Mouse (Mus musculus) neutrophil, adult 59 days (primary cell): ENCODE results near the gene S100a13. TPM values are rescaled to one million over a fixed set of nuclear protein-coding genes. Genes with fewer than 3 reads are reported as not detected.

ENCODE experiments used
- total RNA-seq, 2 experiments: library from RNA; stranded (reverse); gene quantifications; 1 replicate in 1 of 2; 2 replicates in 1 of 2; pipeline ENCODE4 v1.2.4; 2023

The S100a13 gene
- total RNA-seq = 10 to 100 TPM; 37.9 to 38.8 TPM

GRCm38 (mm10) chr3:90513796-90514590, at the start of gene S100a13, which contains the start of gene S100a1:
Gene S100a13, plus strand, starts transcription at chr3:90514435.
Gene S100a1, minus strand, starts transcription at chr3:90514392.

GRCm38 (mm10) chr3:90465686-90466310, 48.4 kb upstream of the S100a13 start, which contains the start of gene Npr1:
Gene Npr1, minus strand, starts transcription at chr3:90465866.

GRCm38 (mm10) chr3:90475831-90476611, 38.2 kb upstream of the S100a13 start, which contains the start of gene Ilf2:
Gene Ilf2, plus strand, starts transcription at chr3:90476126.

GRCm38 (mm10) chr3:90490696-90491256, 23.5 kb upstream of the S100a13 start, which contains the start of gene Snapin:
Gene Snapin, minus strand, starts transcription at chr3:90491033.

GRCm38 (mm10) chr3:90508950-90509746, 5.1 kb upstream of the S100a13 start, which contains the start of gene Chtop:
Gene Chtop, minus strand, starts transcription at chr3:90509498.

GRCm38 (mm10) chr3:90526580-90526979, 12.3 kb downstream of the S100a13 start, which contains the start of gene S100a14:
Gene S100a14, plus strand, starts transcription at chr3:90526856.

GRCm38 (mm10) chr3:90537141-90537904, 23.1 kb downstream of the S100a13 start, which contains the start of gene S100a16:
Gene S100a16, plus strand, starts transcription at chr3:90537254.

GRCm38 (mm10) chr3:90560008-90560628, 45.9 kb downstream of the S100a13 start, which contains the start of gene S100a3:
Gene S100a3, plus strand, starts transcription at chr3:90560578.

Other genes with a start within 250 kb of the S100a13 start
- gene Dennd4b, start 249.2 kb upstream of the S100a13 start, total RNA-seq = 10 to 100 TPM; 49.7 to 67.2 TPM
- 10 to 100 TPM; 63.0 to 70.9 TPM for gene Gatad2b, start 221.3 kb upstream of the S100a13 start, total RNA-seq
- 1 to 10 TPM; 1.3 to 1.6 TPM for gene Slc27a3, start 124.5 kb upstream of the S100a13 start, total RNA-seq
- 10 to 100 TPM; 41.6 to 47.1 TPM for gene Ints3, start 80.8 kb upstream of the S100a13 start, total RNA-seq
- gene Npr1, start 48.6 kb upstream of the S100a13 start, total RNA-seq = under 1 TPM; 0.24 to 0.53 TPM
- gene Ilf2, start 38.3 kb upstream of the S100a13 start, total RNA-seq = 10 to 100 TPM; 48.3 to 54.9 TPM
- 10 to 100 TPM; 29.9 to 34.6 TPM for gene Snapin, start 23.4 kb upstream of the S100a13 start, total RNA-seq
- 10 to 100 TPM; 71.9 to 85.5 TPM for gene Chtop, start 4.9 kb upstream of the S100a13 start, total RNA-seq
- gene S100a1, start within 50 bp of the S100a13 start, total RNA-seq = 10 to 100 TPM; 20.7 to 24.0 TPM
- under 1 TPM in 1 of 2 experiments, not detected in 1; 0.69 TPM for gene S100a14, start 12.4 kb downstream of the S100a13 start, total RNA-seq
- gene S100a16, start 22.8 kb downstream of the S100a13 start, total RNA-seq = not detected
- 1 to 10 TPM; 5.8 to 6.8 TPM for gene S100a3, start 46.1 kb downstream of the S100a13 start, total RNA-seq
- gene S100a2, start 75.8 kb downstream of the S100a13 start, total RNA-seq = 1 to 10 TPM; 1.6 to 3.5 TPM
- gene Gm42674, start 87.5 kb downstream of the S100a13 start, total RNA-seq = not detected
- gene S100a4, start 89.3 kb downstream of the S100a13 start, total RNA-seq = 100 to 1,000 TPM; 261 to 505 TPM
- not detected for gene S100a5, start 94.1 kb downstream of the S100a13 start, total RNA-seq
- 1,000 to 10,000 TPM; 1,472 to 1,540 TPM for gene S100a6, start 98.4 kb downstream of the S100a13 start, total RNA-seq
- 1 to 10 TPM; 1.4 to 1.6 TPM for gene S100a7a, start 139.6 kb downstream of the S100a13 start, total RNA-seq
- gene S100a8, start 154.5 kb downstream of the S100a13 start, total RNA-seq = over 10,000 TPM; 44,455 to 51,539 TPM
- gene S100a9, start 181.3 kb downstream of the S100a13 start, total RNA-seq = over 10,000 TPM; 52,893 to 61,962 TPM
- 1 to 10 TPM in 1 of 2 experiments, under 1 TPM in 1; 0.55 to 1.7 TPM for gene Pglyrp4, start 212.5 kb downstream of the S100a13 start, total RNA-seq